Mouse (Mus musculus): ENCODE results near the gene 4930556J24Rik. TPM values are rescaled to one million over a fixed set of nuclear protein-coding genes. Genes with fewer than 3 reads are reported as not detected.

Gene 4930556J24Rik
- polyA plus RNA-seq, 1 experiment from 2014 or later = 0.29 TPM

DNA sequence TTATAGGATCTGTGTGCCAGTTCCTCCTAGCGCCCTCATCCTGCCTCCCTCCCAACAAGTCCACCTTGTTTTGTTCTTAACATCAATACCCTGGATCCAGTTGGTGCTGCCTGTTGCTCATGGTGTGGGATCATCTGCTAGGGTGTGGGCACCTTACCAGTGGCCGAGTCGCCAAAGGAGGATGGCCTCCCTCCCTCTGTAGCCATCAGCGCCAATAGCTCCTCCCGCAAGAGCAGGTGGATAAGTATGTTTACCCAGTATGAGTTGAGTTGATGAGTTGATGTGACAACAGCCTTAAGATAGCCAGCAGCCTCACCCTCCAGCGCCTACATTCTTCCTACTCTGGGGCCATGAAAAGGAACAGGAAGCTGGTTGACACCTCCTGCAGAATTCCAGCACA is 76.3 kb downstream of the 4930556J24Rik start:
- H3K27ac ChIP-seq (ENCODE audit: low read depth, low read length) = no peak overlapping the region
- 67% methylated on average over 6 of the region's 6 CpGs for WGBS
- no peak overlapping the region for H3K4me2 ChIP-seq
- ATAC-seq (replicated peaks; ENCODE audit: low FRiP score) (no peak), DNase-seq (ENCODE audit: low spot score) (no peak)
- H3K4me3 ChIP-seq (ENCODE audit: low read depth, low read length) = no peak overlapping the region
- H3K9me3 ChIP-seq (ENCODE audit: control insufficient read depth, low read length) = no peaks in the 10 kb centered on the region
- H3K9ac ChIP-seq (ENCODE audit: low read depth, low read length) = no peak overlapping the region
- H3K36me3 ChIP-seq (ENCODE audit: control insufficient read depth, insufficient read depth, low read length) = no peaks in the 10 kb centered on the region
- no peaks in the 10 kb centered on the region for H3K27me3 ChIP-seq (replicated peaks; ENCODE audit: control insufficient read depth, insufficient read depth, low read length)
- H3K4me1 ChIP-seq (replicated peaks; ENCODE audit: control insufficient read depth, insufficient read depth, low read length) = peaks cover 2% of the 10 kb centered on the region

DNA sequence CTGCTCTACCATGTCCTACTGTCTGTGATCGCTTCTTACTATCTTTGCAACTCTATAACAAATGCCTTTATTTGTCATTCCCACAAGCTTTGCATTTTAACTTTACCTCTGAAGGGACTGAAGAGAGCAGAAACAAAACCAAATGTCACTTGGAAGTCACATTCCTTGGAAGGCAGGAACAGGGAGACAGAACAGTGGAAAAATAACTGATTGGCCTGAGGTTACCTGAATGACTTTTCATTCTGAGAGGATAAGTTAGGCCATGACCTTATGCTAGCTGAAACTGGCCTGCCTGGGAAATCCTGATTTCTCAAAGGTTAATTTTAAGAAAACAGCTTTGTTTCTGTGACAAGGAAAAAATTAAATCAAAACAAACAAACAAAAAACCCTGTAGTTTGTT is 80.6 kb downstream of the 4930556J24Rik start:
- H3K36me3 ChIP-seq (ENCODE audit: control insufficient read depth, insufficient read depth, low read length) = no peaks in the 10 kb centered on the region
- no peak overlapping the region for H3K4me3 ChIP-seq (ENCODE audit: low read depth, low read length)
- no peaks in the 10 kb centered on the region for H3K27me3 ChIP-seq (replicated peaks; ENCODE audit: control insufficient read depth, insufficient read depth, low read length)
- H3K9me3 ChIP-seq (ENCODE audit: control insufficient read depth, low read length) = no peaks in the 10 kb centered on the region
- peaks cover 3% of the 10 kb centered on the region for H3K4me1 ChIP-seq (replicated peaks; ENCODE audit: control insufficient read depth, insufficient read depth, low read length)
- no peak overlapping the region for H3K4me2 ChIP-seq
- no peak overlapping the region for H3K27ac ChIP-seq (ENCODE audit: low read depth, low read length)
- ATAC-seq (replicated peaks; ENCODE audit: low FRiP score) = no peak
- 89% methylated on average over 1 of the region's 1 CpGs for WGBS
- no peak overlapping the region for H3K9ac ChIP-seq (ENCODE audit: low read depth, low read length)
- DNase-seq (ENCODE audit: low spot score) = no peak

DNA sequence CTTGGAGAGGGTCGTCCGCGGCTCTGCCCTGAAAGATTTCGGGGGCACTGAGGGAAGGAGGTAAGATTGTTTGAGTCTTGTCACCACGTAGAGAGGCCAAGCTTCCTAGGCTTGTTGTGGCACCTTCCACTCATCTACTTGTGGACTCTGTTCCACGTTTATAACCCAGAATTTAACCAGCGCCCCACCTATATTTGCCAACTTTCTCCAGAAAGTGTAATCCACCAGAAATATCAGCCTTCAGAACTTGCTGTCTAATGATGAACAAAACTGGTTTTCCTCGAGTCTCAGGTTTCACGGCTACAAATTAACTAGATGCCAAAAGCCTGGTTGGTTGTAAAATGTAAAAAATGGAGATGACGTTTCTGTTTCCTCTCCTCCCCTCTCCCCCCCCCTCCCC is 81.1 kb downstream of the 4930556J24Rik start:
- 4% methylated on average over 10 of the region's 10 CpGs for WGBS
- H3K27ac ChIP-seq (ENCODE audit: low read depth, low read length) = peak overlapping the region; percentile 66

DNA sequence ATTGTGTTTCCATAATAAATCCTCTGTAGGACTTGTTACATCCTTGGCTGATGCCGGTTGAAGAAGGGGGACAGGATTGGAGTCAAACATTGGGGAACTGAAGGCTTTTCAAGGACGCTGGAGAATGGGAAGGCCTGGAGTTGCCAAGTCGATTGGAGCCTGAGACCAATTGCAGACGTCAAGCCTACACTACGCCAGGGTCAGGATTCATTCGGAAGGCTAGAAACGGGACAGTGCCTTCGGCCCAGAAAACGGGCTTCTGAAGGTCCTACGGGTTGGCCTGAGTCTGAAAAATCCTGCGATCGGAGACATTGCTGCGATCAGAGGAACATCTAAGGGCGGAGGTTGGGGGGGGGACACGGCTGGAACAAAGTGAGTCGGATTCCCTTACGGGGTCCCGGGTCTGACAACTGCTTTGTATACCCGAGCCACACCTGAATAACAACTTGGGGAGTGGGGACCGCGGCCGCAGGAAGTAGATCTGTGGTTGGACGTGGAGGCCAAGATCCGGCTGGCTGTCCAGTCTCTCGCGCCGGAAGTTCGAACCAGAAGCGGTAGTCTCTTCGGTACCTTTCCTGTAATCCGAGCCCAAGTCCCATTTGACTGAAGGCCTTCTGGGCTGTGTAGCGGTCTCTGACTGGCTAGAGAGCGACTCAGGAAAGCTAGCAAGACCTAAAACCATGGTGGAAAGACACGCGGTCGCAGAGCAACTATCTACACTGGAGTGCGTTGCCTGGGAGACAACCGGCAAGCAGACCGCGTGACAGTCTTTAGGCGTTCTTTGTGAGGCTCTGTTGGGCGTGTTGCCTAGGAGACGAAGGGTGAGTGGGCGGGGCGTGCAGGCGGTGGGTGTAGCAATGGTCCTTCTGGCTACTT is 81.9 kb downstream of the 4930556J24Rik start, which contains the start of the genes 4921536K21Rik and Dusp18:
4921536K21Rik (minus strand) TSS at position 693 of the 876 bp plus-strand sequence.
Dusp18 (plus strand) TSS at position 835 of the 876 bp plus-strand sequence.
- peak within 1 kb of the TSS; percentile 55 for H3K4me3 ChIP-seq (ENCODE audit: low read depth, low read length)
- DNase-seq (ENCODE audit: low spot score) (peak; percentile 94), ATAC-seq (replicated peaks; ENCODE audit: low FRiP score) (peak; percentile 98)
- no peaks in the 10 kb centered on the region for H3K27me3 ChIP-seq (replicated peaks; ENCODE audit: control insufficient read depth, insufficient read depth, low read length)
- peak within 1 kb of the TSS; percentile 67 for H3K9ac ChIP-seq (ENCODE audit: low read depth, low read length)
- no peaks in the 10 kb centered on the region for H3K9me3 ChIP-seq (ENCODE audit: control insufficient read depth, low read length)
- peaks cover 3% of the 10 kb centered on the region for H3K4me1 ChIP-seq (replicated peaks; ENCODE audit: control insufficient read depth, insufficient read depth, low read length)
- 3% methylated on average over 46 of the region's 46 CpGs for WGBS
- H3K27ac ChIP-seq (ENCODE audit: low read depth, low read length) = peak within 1 kb of the TSS; percentile 66
- H3K36me3 ChIP-seq (ENCODE audit: control insufficient read depth, insufficient read depth, low read length) = no peaks in the 10 kb centered on the region
- peak within 1 kb of the TSS; percentile 95 for H3K4me2 ChIP-seq

More for the DNA sequence above, 81.1 kb downstream of the 4930556J24Rik start:
- H3K27me3 ChIP-seq (replicated peaks; ENCODE audit: control insufficient read depth, insufficient read depth, low read length) = no peaks in the 10 kb centered on the region
- peaks cover 3% of the 10 kb centered on the region for H3K4me1 ChIP-seq (replicated peaks; ENCODE audit: control insufficient read depth, insufficient read depth, low read length)
- H3K4me2 ChIP-seq = peak overlapping the region; percentile 95
- ATAC-seq (replicated peaks; ENCODE audit: low FRiP score) (no peak), DNase-seq (ENCODE audit: low spot score) (no peak)
- peak overlapping the region; percentile 55 for H3K4me3 ChIP-seq (ENCODE audit: low read depth, low read length)
- H3K36me3 ChIP-seq (ENCODE audit: control insufficient read depth, insufficient read depth, low read length) = no peaks in the 10 kb centered on the region
- no peaks in the 10 kb centered on the region for H3K9me3 ChIP-seq (ENCODE audit: control insufficient read depth, low read length)
- H3K9ac ChIP-seq (ENCODE audit: low read depth, low read length) = peak overlapping the region; percentile 67

DNA sequence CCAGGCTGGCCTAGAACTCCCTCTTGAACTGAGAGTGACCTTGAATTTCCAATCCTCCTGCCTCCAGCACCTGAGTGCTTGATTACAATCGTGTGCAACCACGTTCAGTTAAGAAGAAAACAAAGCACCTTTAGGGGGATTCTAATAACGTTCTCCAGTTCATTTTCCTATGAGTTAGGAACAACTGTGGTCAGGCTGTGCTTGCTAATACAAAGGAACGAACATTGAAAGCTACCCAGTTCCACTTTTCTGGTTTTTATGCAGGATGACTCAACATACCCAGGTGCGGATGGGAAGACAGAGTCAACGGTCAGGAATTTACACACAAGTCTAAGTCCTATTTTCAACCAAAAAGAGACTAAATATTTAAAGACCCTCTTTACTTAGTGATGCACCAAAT is 82.6 kb downstream of the 4930556J24Rik start:
- Histone ChIP-seq H3K4me1 (replicated peaks; ENCODE audit: control insufficient read depth, insufficient read depth, low read length) (peaks cover 3% of the 10 kb centered on the region), H3K4me2 (peak overlapping the region; percentile 95; the same call in 1 of the 2 replicates), H3K9ac (ENCODE audit: low read depth, low read length) (no peak overlapping the region), H3K27ac (ENCODE audit: low read depth, low read length) (no peak overlapping the region), H3K36me3 (ENCODE audit: control insufficient read depth, insufficient read depth, low read length) (no peaks in the 10 kb centered on the region), H3K4me3 (ENCODE audit: low read depth, low read length) (no peak overlapping the region), H3K9me3 (ENCODE audit: control insufficient read depth, low read length) (no peaks in the 10 kb centered on the region), H3K27me3 (replicated peaks; ENCODE audit: control insufficient read depth, insufficient read depth, low read length) (no peaks in the 10 kb centered on the region)
- whole genome bisulfite sequencing = 74% methylated on average over 6 of the region's 6 CpGs
- no peak for DNase-seq (ENCODE audit: low spot score)
- ATAC-seq (replicated peaks; ENCODE audit: low FRiP score) = no peak

Other genes with a start within 250 kb of the 4930556J24Rik start
- 0.32 and 0.38 TPM in 2 replicates for gene Osbp2, start 112.9 kb downstream of the 4930556J24Rik start, polyA plus RNA-seq (2014; fragmentation: Nextera tagmentation; extraction: Ambion mirVana)
- gene 4921536K21Rik, start 81.7 kb downstream of the 4930556J24Rik start, polyA plus RNA-seq (2014; fragmentation: Nextera tagmentation; extraction: Ambion mirVana) = not detected in 2 replicates
- 2.0 and 2.5 TPM in 2 replicates for gene Dusp18, start 81.5 kb downstream of the 4930556J24Rik start, polyA plus RNA-seq (2014; fragmentation: Nextera tagmentation; extraction: Ambion mirVana)
- 0.97 and 1.4 TPM in 2 replicates for gene Slc35e4, start 62.1 kb downstream of the 4930556J24Rik start, polyA plus RNA-seq (2014; fragmentation: Nextera tagmentation; extraction: Ambion mirVana)
- 21.1 and 22.7 TPM in 2 replicates for gene Tcn2, start 44.6 kb downstream of the 4930556J24Rik start, polyA plus RNA-seq (2014; fragmentation: Nextera tagmentation; extraction: Ambion mirVana)
- 105 and 112 TPM in 2 replicates for gene Pes1, start 12.8 kb downstream of the 4930556J24Rik start, polyA plus RNA-seq (2014; fragmentation: Nextera tagmentation; extraction: Ambion mirVana)
- 0.87 and 1.5 TPM in 2 replicates for gene Gal3st1, start 6.9 kb upstream of the 4930556J24Rik start, polyA plus RNA-seq (2014; fragmentation: Nextera tagmentation; extraction: Ambion mirVana)
- gene Sec14l4, start 54.7 kb upstream of the 4930556J24Rik start, polyA plus RNA-seq (2014; fragmentation: Nextera tagmentation; extraction: Ambion mirVana) = 0.88 and 1.1 TPM in 2 replicates
- gene Sec14l3, start 88.1 kb upstream of the 4930556J24Rik start, polyA plus RNA-seq (2014; fragmentation: Nextera tagmentation; extraction: Ambion mirVana) = not detected in 2 replicates
- 48.8 and 51.8 TPM in 2 replicates for gene Mtfp1, start 118.7 kb upstream of the 4930556J24Rik start, polyA plus RNA-seq (2014; fragmentation: Nextera tagmentation; extraction: Ambion mirVana)
- 6.2 and 6.8 TPM in 2 replicates for gene Sec14l2, start 146.6 kb upstream of the 4930556J24Rik start, polyA plus RNA-seq (2014; fragmentation: Nextera tagmentation; extraction: Ambion mirVana)
- 10.4 and 11.6 TPM in 2 replicates for gene Rnf215, start 158.4 kb upstream of the 4930556J24Rik start, polyA plus RNA-seq (2014; fragmentation: Nextera tagmentation; extraction: Ambion mirVana)
- 2.2 and 2.3 TPM in 2 replicates for gene Ccdc157, start 183.5 kb upstream of the 4930556J24Rik start, polyA plus RNA-seq (2014; fragmentation: Nextera tagmentation; extraction: Ambion mirVana)
- 76.0 and 76.7 TPM in 2 replicates for gene Sf3a1, start 183.6 kb upstream of the 4930556J24Rik start, polyA plus RNA-seq (2014; fragmentation: Nextera tagmentation; extraction: Ambion mirVana)
- gene Tbc1d10a, start 210.0 kb upstream of the 4930556J24Rik start, polyA plus RNA-seq (2014; fragmentation: Nextera tagmentation; extraction: Ambion mirVana) = 13.2 and 13.6 TPM in 2 replicates
- 2.0 and 2.4 TPM in 2 replicates for gene Castor1, start 241.4 kb upstream of the 4930556J24Rik start, polyA plus RNA-seq (2014; fragmentation: Nextera tagmentation; extraction: Ambion mirVana)

Data from liver, embryonic 11.5 days (tissue).